Mouse (Mus musculus): ENCODE measurements around the gene Pla2g4b.

Gene Pla2g4b

GRCm38 (mm10) chr2:120064639-120065038 lies 31.4 kb downstream of the Pla2g4b start:
- no peak for DNase-seq (ENCODE audit: low spot score)

GRCm38 (mm10) chr2:120065243-120065642 lies 32.0 kb downstream of the Pla2g4b start:
- DNase-seq (ENCODE audit: low spot score), result no peak

- DNase-seq (ENCODE audit: low spot score), result no peak
Observed at GRCm38 (mm10) chr2:120066224-120066623, 33.0 kb downstream of the Pla2g4b start.

GRCm38 (mm10) chr2:120068555-120069465 lies 35.6 kb downstream of the Pla2g4b start:
- peak; percentile 48 for DNase-seq (ENCODE audit: low spot score)

- DNase-seq (ENCODE audit: low spot score), result no peak
Observed at GRCm38 (mm10) chr2:120069466-120069990, 36.3 kb downstream of the Pla2g4b start.

- no peak for DNase-seq (ENCODE audit: low spot score)
Observed at GRCm38 (mm10) chr2:120074096-120074495, 40.9 kb downstream of the Pla2g4b start.

GRCm38 (mm10) chr2:120076076-120076705 lies 43.0 kb downstream of the Pla2g4b start:
- DNase-seq (ENCODE audit: low spot score), result peak; percentile 54

GRCm38 (mm10) chr2:120082416-120082815 lies 49.2 kb downstream of the Pla2g4b start:
- no peak for DNase-seq (ENCODE audit: low spot score)

GRCm38 (mm10) chr2:120084593-120085361 lies 51.6 kb downstream of the Pla2g4b start:
- DNase-seq (ENCODE audit: low spot score), result no peak

GRCm38 (mm10) chr2:120086038-120086437 lies 52.8 kb downstream of the Pla2g4b start:
- no peak for DNase-seq (ENCODE audit: low spot score)

GRCm38 (mm10) chr2:120087391-120087790 lies 54.2 kb downstream of the Pla2g4b start:
- no peak for DNase-seq (ENCODE audit: low spot score)

- DNase-seq (ENCODE audit: low spot score), result no peak
Observed at GRCm38 (mm10) chr2:120087897-120088296, 54.7 kb downstream of the Pla2g4b start.

GRCm38 (mm10) chr2:120090979-120091378 lies 57.8 kb downstream of the Pla2g4b start:
- DNase-seq (ENCODE audit: low spot score), result no peak

Data from ovary, postnatal 14 days (tissue).